1 mouse cellular context compared by ENCODE assay signal in genomic region chr13:24682346-24682745, GRCm38 (mm10).
TF ChIP-seq lines count a peak whose summit lies in the region.

No protein-coding gene starts in this region.

TF ChIP-seq in MEL, 35 proteins besides CTCF, POLR2A, EP300 and RAD21 (continued from another document):
- TF ChIP-seq BHLHE40 (IDR thresholded peaks at IDR 0.05; ENCODE audit: borderline replicate concordance, low read depth, low read length) (no peak), TCF12 (IDR thresholded peaks at IDR 0.05; ENCODE audit: low read depth, low read length) (no peak), GABPA (IDR thresholded peaks at IDR 0.05; ENCODE audit: low read depth, low read length) (no peak), GATA1 (IDR thresholded peaks at IDR 0.05; ENCODE audit: low read depth, low read length) (peak; percentile 41)
